ENCODE assay signal across 8 mouse cellular contexts in genomic region chr10:18816560-18816959, GRCm38 (mm10). TPM values are rescaled to one million over a fixed set of nuclear protein-coding genes. Genes with fewer than 3 reads are reported as not detected.
A peak's percentile ranks its signal among the peaks of the same experiment; 100 is the strongest.
DNase-seq lines count a peak whose midpoint lies in the region; ATAC-seq lines count a peak whose summit lies in the region.

No protein-coding gene starts in this region.

- H3K9ac ChIP-seq in hindbrain, embryonic 12.5 days, result no peak overlapping the region
- H3K9ac ChIP-seq in limb, embryonic 13.5 days, result no peak overlapping the region

- no peak overlapping the region for H3K4me2 ChIP-seq in hindbrain, embryonic 12.5 days (replicated peaks)
- H3K4me2 ChIP-seq in limb, embryonic 13.5 days (replicated peaks), result 0 out of 2 replicates have a peak overlapping the region, but pooled peaks have one; percentile 0

- no peaks in the 10 kb centered on the region for H3K36me3 ChIP-seq in hindbrain, embryonic 12.5 days
- no peaks in the 10 kb centered on the region for H3K36me3 ChIP-seq in limb, embryonic 13.5 days

- no peak overlapping the region for H3K27ac ChIP-seq in hindbrain, embryonic 12.5 days
- H3K27ac ChIP-seq in limb, embryonic 13.5 days, result no peak overlapping the region; the same call in 1 of the 2 replicates

- no peaks in the 10 kb centered on the region for H3K9me3 ChIP-seq in hindbrain, embryonic 12.5 days (replicated peaks)
- no peaks in the 10 kb centered on the region for H3K9me3 ChIP-seq in limb, embryonic 13.5 days

- DNase-seq in adrenal gland, postnatal 10 days, result peak; percentile 13
- no peak for DNase-seq in adrenal gland, adult 8-10 months
- peak; percentile 72 for DNase-seq in brain, adult 2 months (ENCODE audit: low read depth, low spot score)
- DNase-seq in forelimb bud, embryonic 11.5 days (ENCODE audit: low read depth, low spot score), result peak; percentile 57
- peak; percentile 5 for DNase-seq in yolk sac, embryonic 10.5 days (ENCODE audit: low spot score)

- no peaks in the 10 kb centered on the region for H3K4me1 ChIP-seq in hindbrain, embryonic 12.5 days
- peaks cover 24% of the 10 kb centered on the region for H3K4me1 ChIP-seq in limb, embryonic 13.5 days

- H3K27me3 ChIP-seq in hindbrain, embryonic 12.5 days, result no peaks in the 10 kb centered on the region
- H3K27me3 ChIP-seq in limb, embryonic 13.5 days, result no peaks in the 10 kb centered on the region

- H3K4me3 ChIP-seq in hindbrain, embryonic 12.5 days, result no peak overlapping the region
- H3K4me3 ChIP-seq in limb, embryonic 13.5 days, result no peak overlapping the region

- 0 out of 2 replicates have a peak, but pooled peaks have one; percentile 66 for ATAC-seq in hindbrain, embryonic 12.5 days (ENCODE audit: low FRiP score)
- ATAC-seq in limb, embryonic 13.5 days (ENCODE audit: low FRiP score, low read depth), result peak; percentile 93
- no peak for ATAC-seq in erythroblast, adult 5-6 weeks (replicated peaks; ENCODE audit: low FRiP score, poor library complexity, severe bottlenecking)

- 51% methylated on average over 5 of the region's 5 CpGs for WGBS in hindbrain, embryonic 12.5 days
- WGBS in limb, embryonic 13.5 days, result 23% methylated on average over 5 of the region's 5 CpGs

RNA-seq across cellular contexts. Expression of gene Perp, which starts 28.3 kb away (rescaled TPM):
- total RNA-seq in adrenal gland, postnatal 10 days (2021), result 10 to 100 TPM in 1 of 2 experiments, 1 to 10 TPM in 1; 7.8 to 15.7 TPM
- total RNA-seq in adrenal gland, adult 8-10 months (2022), result 1 to 10 TPM; 3.2 to 4.5 (median 3.8) TPM
- polyA plus RNA-seq in hindbrain, embryonic 12.5 days (2016; fragmentation: Nextera tagmentation; extraction: Ambion mirVana), result 11.8 and 11.9 TPM in 2 replicates
- 119 and 130 TPM in 2 replicates for polyA plus RNA-seq in limb, embryonic 13.5 days (2015; fragmentation: Nextera tagmentation; extraction: Ambion mirVana)
- total RNA-seq in erythroblast, adult 5-6 weeks (2015; ENCODE audit: low replicate concordance), result 1.0 and 2.7 TPM in 2 replicates
- 0.56 and 0.85 TPM in 2 replicates for total RNA-seq in erythroblast, adult 5-6 weeks (2017; ENCODE audit: low replicate concordance)

RNA-seq across cellular contexts. Expression of gene Gm4922, which starts 30.0 kb away (rescaled TPM):
- total RNA-seq in adrenal gland, postnatal 10 days (2021), result not detected
- not detected for total RNA-seq in adrenal gland, adult 8-10 months (2022)
- 0.16 and 0.25 TPM in 2 replicates for polyA plus RNA-seq in hindbrain, embryonic 12.5 days (2016; fragmentation: Nextera tagmentation; extraction: Ambion mirVana)
- not detected in 2 replicates for polyA plus RNA-seq in limb, embryonic 13.5 days (2015; fragmentation: Nextera tagmentation; extraction: Ambion mirVana)
- not detected in 2 replicates for total RNA-seq in erythroblast, adult 5-6 weeks (2015; ENCODE audit: low replicate concordance)
- total RNA-seq in erythroblast, adult 5-6 weeks (2017; ENCODE audit: low replicate concordance), result not detected in 2 replicates
